Mouse (Mus musculus): ENCODE results near the gene Ess2. TPM values are rescaled to one million over a fixed set of nuclear protein-coding genes. Genes with fewer than 3 reads are reported as not detected.

The Ess2 gene
- polyA plus RNA-seq, 1 experiment, result 41.5 TPM

GRCm38 (mm10) chr16:17938821-17939220 is 27.7 kb upstream of the Ess2 start:
- TF ChIP-seq CTCF (IDR thresholded peaks at IDR 0.05; ENCODE audit: borderline replicate concordance, insufficient read depth, low read depth, low read length), result peak; percentile 80
- no peak for TF ChIP-seq POLR2A (IDR thresholded peaks at IDR 0.05; ENCODE audit: borderline replicate concordance, insufficient read depth, low read length)
- 6% methylated on average over 7 of the region's 7 CpGs for WGBS
- peak; percentile 75 to 77 for DNase-seq
- Histone ChIP-seq H3K27me3 (ENCODE audit: control insufficient read depth, insufficient read depth, low read length) (no peaks in the 10 kb centered on the region), H3K4me3 (replicated peaks; ENCODE audit: insufficient read depth, low read depth, low read length) (no peak overlapping the region), H3K4me1 (ENCODE audit: control insufficient read depth, insufficient read depth, low read length) (no peaks in the 10 kb centered on the region), H3K27ac (ENCODE audit: insufficient read depth, low read length) (no peak overlapping the region)

- Histone ChIP-seq H3K27ac (ENCODE audit: insufficient read depth, low read length) (no peak overlapping the region), H3K4me3 (replicated peaks; ENCODE audit: insufficient read depth, low read depth, low read length) (no peak overlapping the region), H3K27me3 (ENCODE audit: control insufficient read depth, insufficient read depth, low read length) (no peaks in the 10 kb centered on the region), H3K4me1 (ENCODE audit: control insufficient read depth, insufficient read depth, low read length) (no peaks in the 10 kb centered on the region)
- TF ChIP-seq CTCF (IDR thresholded peaks at IDR 0.05; ENCODE audit: borderline replicate concordance, insufficient read depth, low read depth, low read length) (no peak), POLR2A (IDR thresholded peaks at IDR 0.05; ENCODE audit: borderline replicate concordance, insufficient read depth, low read length) (no peak)
- no peak for DNase-seq
- 85% methylated on average over 7 of the region's 7 CpGs for WGBS
Observed at GRCm38 (mm10) chr16:17938187-17938586, 27.0 kb upstream of the Ess2 start.

DNA sequence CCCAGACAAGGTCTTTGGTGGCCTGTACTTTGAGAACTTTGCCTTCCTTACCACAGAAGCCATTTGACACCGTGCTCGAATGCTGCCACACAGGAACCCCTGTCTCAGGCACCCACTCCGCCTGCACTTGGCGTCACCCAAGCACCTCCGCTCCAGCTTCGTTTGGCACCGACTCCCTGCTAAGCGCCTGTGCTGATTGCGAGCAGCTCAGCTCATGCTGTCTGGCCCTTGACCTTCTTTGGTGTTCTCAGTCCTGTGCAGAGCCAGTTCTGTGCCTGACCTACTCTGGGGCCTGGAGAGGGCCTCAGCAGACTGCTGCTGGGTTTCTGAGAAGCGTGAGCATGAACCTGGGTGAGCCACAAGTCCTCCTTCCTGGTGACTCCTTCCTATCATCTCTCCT is 25.6 kb upstream of the Ess2 start:
- TF ChIP-seq CTCF (IDR thresholded peaks at IDR 0.05; ENCODE audit: borderline replicate concordance, insufficient read depth, low read depth, low read length) (no peak), POLR2A (IDR thresholded peaks at IDR 0.05; ENCODE audit: borderline replicate concordance, insufficient read depth, low read length) (no peak)
- no peak for DNase-seq
- no peaks in the 10 kb centered on the region for H3K4me1 ChIP-seq (ENCODE audit: control insufficient read depth, insufficient read depth, low read length)

GRCm38 (mm10) chr16:17934445-17934910 is 23.3 kb upstream of the Ess2 start:
- Histone ChIP-seq H3K27ac (ENCODE audit: insufficient read depth, low read length) (no peak overlapping the region), H3K4me1 (ENCODE audit: control insufficient read depth, insufficient read depth, low read length) (no peaks in the 10 kb centered on the region), H3K27me3 (ENCODE audit: control insufficient read depth, insufficient read depth, low read length) (no peaks in the 10 kb centered on the region), H3K4me3 (replicated peaks; ENCODE audit: insufficient read depth, low read depth, low read length) (no peak overlapping the region)
- WGBS, result 9% methylated on average over 3 of the region's 3 CpGs
- no peak for DNase-seq
- no peak for TF ChIP-seq POLR2A (IDR thresholded peaks at IDR 0.05; ENCODE audit: borderline replicate concordance, insufficient read depth, low read length)
- no peak for TF ChIP-seq CTCF (IDR thresholded peaks at IDR 0.05; ENCODE audit: borderline replicate concordance, insufficient read depth, low read depth, low read length)

More for the DNA sequence above, 25.6 kb upstream of the Ess2 start:
- 76% methylated on average over 10 of the region's 10 CpGs for WGBS
- no peak overlapping the region for H3K4me3 ChIP-seq (replicated peaks; ENCODE audit: insufficient read depth, low read depth, low read length)
- H3K27me3 ChIP-seq (ENCODE audit: control insufficient read depth, insufficient read depth, low read length), result no peaks in the 10 kb centered on the region
- H3K27ac ChIP-seq (ENCODE audit: insufficient read depth, low read length), result no peak overlapping the region

GRCm38 (mm10) chr16:17933594-17934444 is 22.7 kb upstream of the Ess2 start:
- Histone ChIP-seq H3K4me1 (ENCODE audit: control insufficient read depth, insufficient read depth, low read length) (no peaks in the 10 kb centered on the region), H3K27me3 (ENCODE audit: control insufficient read depth, insufficient read depth, low read length) (no peaks in the 10 kb centered on the region), H3K4me3 (replicated peaks; ENCODE audit: insufficient read depth, low read depth, low read length) (no peak overlapping the region), H3K27ac (ENCODE audit: insufficient read depth, low read length) (no peak overlapping the region)
- TF ChIP-seq CTCF (IDR thresholded peaks at IDR 0.05; ENCODE audit: borderline replicate concordance, insufficient read depth, low read depth, low read length) (no peak), POLR2A (IDR thresholded peaks at IDR 0.05; ENCODE audit: borderline replicate concordance, insufficient read depth, low read length) (no peak)
- no peak for DNase-seq
- WGBS, result 62% methylated on average over 9 of the region's 9 CpGs

- Histone ChIP-seq H3K27ac (ENCODE audit: insufficient read depth, low read length) (no peak overlapping the region), H3K4me1 (ENCODE audit: control insufficient read depth, insufficient read depth, low read length) (no peaks in the 10 kb centered on the region), H3K4me3 (replicated peaks; ENCODE audit: insufficient read depth, low read depth, low read length) (no peak overlapping the region), H3K27me3 (ENCODE audit: control insufficient read depth, insufficient read depth, low read length) (no peaks in the 10 kb centered on the region)
- no peak for TF ChIP-seq CTCF (IDR thresholded peaks at IDR 0.05; ENCODE audit: borderline replicate concordance, insufficient read depth, low read depth, low read length)
- no peak for TF ChIP-seq POLR2A (IDR thresholded peaks at IDR 0.05; ENCODE audit: borderline replicate concordance, insufficient read depth, low read length)
- 61% methylated on average over 5 of the region's 5 CpGs for WGBS
- no peak for DNase-seq
Observed at GRCm38 (mm10) chr16:17931906-17932460, 20.8 kb upstream of the Ess2 start.

DNA sequence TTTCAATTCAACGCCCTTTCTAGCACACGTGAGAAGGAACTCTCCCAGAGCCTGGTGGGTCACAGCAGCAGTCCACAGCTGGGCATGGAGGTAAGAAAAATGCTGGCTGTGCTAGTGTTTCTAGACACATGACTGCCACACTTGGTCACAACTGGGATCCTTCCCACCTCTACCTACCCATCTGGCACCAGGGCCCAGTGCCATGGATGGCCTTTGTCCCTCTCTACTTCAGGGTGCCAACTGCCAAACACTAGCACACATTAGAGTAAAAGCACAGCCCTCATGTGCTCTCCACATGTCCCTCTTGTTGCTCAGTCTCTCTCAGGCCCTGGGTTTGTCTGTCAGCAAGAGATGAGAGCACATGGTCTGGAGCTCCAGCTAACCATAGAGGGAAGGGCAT is 18.5 kb upstream of the Ess2 start:
- DNase-seq, result no peak
- Histone ChIP-seq H3K4me3 (replicated peaks; ENCODE audit: insufficient read depth, low read depth, low read length) (no peak overlapping the region), H3K27ac (ENCODE audit: insufficient read depth, low read length) (no peak overlapping the region), H3K27me3 (ENCODE audit: control insufficient read depth, insufficient read depth, low read length) (no peaks in the 10 kb centered on the region), H3K4me1 (ENCODE audit: control insufficient read depth, insufficient read depth, low read length) (no peaks in the 10 kb centered on the region)
- no peak for TF ChIP-seq POLR2A (IDR thresholded peaks at IDR 0.05; ENCODE audit: borderline replicate concordance, insufficient read depth, low read length)
- no peak for TF ChIP-seq CTCF (IDR thresholded peaks at IDR 0.05; ENCODE audit: borderline replicate concordance, insufficient read depth, low read depth, low read length)
- WGBS, result 31% methylated on average over 2 of the region's 2 CpGs

DNA sequence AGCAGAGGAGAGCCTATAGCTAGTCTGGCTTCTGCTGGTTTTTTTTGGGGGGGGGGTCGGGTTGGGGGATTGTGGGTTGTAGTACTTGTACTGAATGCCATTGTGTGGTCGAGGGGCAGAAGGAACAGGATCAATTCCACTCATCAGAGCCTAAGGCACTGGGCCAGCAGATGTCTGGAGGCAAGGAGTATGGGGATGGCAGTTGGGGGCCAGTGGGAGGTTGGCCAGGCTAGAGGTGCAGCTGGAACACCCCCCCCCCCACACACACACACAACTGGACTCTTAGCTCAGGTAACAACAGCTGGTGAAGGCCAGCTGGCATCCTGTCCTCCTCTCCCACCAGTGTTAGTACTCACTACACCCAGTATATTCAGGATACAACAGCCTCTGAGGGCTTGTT is 18.1 kb upstream of the Ess2 start:
- H3K4me3 ChIP-seq (replicated peaks; ENCODE audit: insufficient read depth, low read depth, low read length), result no peak overlapping the region
- WGBS, result 6% methylated on average over 2 of the region's 2 CpGs
- TF ChIP-seq POLR2A (IDR thresholded peaks at IDR 0.05; ENCODE audit: borderline replicate concordance, insufficient read depth, low read length) (no peak), CTCF (IDR thresholded peaks at IDR 0.05; ENCODE audit: borderline replicate concordance, insufficient read depth, low read depth, low read length) (no peak)
- H3K27ac ChIP-seq (ENCODE audit: insufficient read depth, low read length), result no peak overlapping the region
- no peaks in the 10 kb centered on the region for H3K4me1 ChIP-seq (ENCODE audit: control insufficient read depth, insufficient read depth, low read length)
- no peak for DNase-seq
- no peaks in the 10 kb centered on the region for H3K27me3 ChIP-seq (ENCODE audit: control insufficient read depth, insufficient read depth, low read length)

Measured in cerebellum, adult 2 months (tissue).